Mouse (Mus musculus): ENCODE measurements at regions not wholly inside any gene's neighbourhood (a gene's known extent, or its start where the extent isn't known, plus 50 kb on each side); places are given as distances from the start of the nearest gene placed in this dataset.

DNA sequence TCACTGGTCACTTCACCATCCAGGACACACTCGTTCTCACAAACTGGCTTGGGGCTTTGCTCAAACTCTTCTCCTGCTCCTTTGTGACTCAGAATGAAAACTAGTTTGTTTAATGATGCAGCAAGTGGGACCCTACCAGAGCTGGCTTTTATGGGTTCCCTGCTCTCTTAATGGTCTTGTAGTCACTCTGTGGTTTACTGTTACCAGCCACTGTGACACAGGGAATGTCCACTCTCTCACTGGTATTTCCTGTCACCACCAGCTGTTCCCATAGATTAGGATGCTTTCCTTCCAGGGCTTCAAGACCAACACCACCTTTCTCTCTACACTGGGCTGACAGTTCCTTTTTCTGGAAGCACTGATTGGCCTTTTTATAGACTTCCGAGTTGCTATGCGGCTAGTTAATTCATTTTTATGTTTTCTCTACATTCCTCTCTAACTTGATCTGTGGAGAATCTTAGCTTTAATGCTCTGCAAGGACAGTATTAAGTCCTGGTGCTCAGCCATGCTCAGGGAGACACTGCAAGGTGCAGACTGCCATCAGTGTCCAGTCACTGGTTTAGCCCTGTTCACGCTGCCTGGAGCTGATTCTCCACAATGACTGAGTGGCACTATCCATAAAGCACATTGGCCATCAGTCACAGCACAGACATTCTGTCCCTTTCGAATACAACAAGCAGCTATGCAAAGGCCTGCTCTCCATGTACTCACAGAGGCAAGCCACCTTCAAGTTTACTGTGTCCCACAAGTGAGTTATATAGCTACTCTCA lies 149.2 kb upstream of the Klf14 start:
- DNase-seq (ENCODE audit: low spot score in 2 of 2), result no peak

DNA sequence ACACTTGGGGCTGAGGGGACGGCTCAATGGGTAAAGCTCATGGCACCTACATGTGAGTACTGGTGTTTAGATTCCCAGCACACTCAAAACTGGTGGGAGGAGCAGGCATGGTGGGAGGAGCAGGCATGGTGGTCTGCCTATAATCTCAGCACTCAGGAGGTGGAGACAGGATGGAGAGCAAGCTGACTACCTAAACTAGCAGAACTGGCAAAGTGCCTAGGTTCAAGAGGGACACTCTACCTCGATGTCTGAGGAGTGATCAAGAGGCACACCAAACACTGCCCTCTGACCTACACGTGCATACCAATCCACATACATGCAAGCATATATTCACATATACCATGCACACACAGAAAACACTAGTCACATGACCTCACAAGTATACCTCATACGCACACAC lies 150.7 kb upstream of the Klf14 start:
- DNase-seq (ENCODE audit: low spot score in 2 of 2), result no peak

DNA sequence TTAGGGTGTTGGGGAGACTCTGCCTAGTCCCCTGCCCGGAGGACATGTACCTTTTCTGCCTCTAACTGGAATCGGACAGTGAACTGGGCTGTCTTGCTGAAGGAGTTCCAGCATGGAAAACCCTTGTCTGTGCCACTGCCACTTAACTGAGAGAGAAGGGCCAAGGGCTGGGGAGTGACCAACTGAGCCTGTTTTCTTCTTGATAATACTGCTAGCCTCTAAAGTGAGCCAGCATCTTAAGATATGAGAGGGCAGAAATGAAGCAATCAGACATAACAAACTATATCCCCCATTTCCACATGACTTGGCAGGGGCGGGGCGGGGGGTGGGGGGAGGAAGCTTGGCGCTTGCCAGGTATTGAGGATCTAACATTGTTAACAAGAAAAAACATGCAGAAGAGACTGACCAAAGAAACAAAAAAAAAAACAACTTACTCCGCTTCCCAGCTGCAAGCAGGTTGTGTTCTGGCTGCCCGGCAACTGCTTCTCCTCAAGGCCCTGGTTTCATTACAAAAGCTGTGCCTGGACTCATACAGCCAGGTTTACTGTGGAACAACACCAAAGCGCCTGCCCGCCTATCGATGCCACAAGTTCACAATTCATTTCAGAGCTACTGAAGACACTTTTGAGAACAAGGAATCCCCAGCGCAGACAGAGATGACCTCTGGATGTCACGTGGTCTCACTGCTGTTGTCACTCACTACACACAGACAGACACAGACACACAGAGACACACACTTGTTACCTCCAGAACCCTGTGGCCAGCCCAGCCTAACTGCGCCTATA lies 153.6 kb upstream of the Klf14 start:
- no peak for DNase-seq (ENCODE audit: low spot score in 2 of 2)

DNA sequence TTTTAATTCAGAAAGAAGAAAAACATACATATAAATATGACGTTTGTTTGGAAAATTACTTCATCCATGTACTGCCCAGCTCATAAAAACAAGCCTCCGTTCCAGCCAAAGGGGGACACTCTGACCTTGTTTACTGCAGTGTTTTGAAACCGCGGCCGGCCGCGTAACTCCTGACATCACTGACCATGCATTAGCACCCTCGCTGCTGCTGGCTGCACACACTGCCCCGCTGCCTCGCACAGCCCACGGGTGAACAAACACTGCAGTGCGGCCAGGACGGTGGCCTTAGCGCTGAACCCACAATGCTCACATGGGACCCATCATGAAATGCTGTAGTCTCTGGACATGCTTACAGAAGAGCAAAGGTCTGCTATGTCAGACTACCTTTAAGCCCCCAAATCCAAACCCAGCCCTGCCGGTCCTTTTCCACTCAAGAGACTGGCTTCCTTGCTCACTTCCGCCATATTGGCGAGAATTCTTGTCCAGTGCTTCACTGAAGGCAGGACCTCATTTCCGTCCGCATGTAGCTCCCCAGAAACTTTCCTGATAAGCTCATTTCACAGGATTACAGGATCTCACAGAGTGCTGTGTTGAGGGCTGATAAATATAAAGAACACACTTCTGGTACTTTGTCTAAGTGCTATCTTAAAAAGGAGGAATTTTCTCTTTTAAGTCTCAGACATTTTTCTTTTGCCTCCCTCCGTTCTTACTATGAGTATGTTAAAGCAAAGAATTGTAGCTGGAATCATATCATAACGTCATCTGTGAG lies 154.9 kb upstream of the Klf14 start:
- DNase-seq (ENCODE audit: low spot score in 2 of 2), result no peak

DNA sequence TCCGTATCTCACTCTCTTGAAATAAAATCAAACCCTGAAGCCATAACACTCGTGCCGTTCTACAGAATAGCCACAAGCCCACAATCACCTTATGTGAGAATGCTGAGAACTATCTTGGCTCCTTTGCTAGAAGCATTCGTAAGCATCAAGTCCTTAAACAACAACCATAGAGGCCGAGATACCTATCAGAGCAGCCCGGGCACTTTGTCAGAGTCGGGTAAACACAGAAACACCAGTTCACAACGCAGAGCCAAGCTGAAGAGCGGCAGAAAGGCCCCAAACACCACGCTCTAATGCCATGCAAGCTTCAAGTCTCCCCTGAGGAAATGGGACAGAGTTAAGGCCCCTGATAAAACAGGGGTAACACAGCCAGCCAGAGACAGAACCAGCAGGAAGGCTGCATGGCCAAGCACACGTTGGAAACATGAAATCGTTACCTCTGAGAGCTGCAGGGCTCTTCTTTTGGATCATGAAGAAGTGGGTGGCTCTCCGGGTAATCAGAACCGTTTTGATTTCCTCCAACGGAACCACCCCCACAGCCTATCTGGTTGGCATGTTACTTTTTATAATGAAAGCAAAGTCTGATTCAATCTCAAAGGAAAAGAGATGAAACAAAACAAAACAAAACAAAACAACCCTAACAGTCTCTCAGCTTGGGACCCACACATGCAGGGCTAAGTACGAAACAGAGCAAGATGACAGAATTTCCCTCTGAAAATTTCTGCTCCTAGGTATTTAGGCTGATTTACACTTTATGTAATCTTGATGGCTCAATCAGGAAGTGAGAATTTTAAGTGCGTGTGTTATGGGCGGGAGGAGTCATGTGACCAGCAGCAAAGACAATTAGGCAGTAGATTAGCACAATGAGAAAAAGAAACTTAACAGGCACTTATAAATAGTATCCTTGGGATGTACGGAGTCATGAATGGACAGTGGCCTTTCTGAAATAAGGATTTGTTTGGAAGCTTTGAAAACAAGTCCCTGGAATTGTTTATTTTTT lies 155.8 kb upstream of the Klf14 start:
- DNase-seq (ENCODE audit: low spot score in 2 of 2), result no peak

DNA sequence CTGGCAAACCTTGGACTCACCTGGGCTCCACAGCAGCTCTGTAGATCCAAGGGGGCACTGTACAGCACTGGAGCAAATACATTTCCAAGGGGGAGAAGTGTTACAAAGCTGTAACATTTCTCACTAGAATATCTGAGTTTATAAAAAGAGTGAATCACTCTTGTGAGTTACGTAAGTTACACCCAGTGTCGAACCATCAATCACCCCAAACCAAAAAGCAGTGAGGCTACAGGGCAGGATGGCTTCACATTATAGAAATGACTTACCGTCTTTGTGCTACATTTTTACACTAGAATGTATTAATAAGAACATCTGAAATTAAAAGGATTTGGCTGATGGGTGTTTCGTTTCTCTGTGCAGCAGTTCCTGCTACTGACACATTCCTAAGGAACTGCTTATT lies 156.7 kb upstream of the Klf14 start:
- DNase-seq (ENCODE audit: low spot score in 2 of 2), result no peak

DNA sequence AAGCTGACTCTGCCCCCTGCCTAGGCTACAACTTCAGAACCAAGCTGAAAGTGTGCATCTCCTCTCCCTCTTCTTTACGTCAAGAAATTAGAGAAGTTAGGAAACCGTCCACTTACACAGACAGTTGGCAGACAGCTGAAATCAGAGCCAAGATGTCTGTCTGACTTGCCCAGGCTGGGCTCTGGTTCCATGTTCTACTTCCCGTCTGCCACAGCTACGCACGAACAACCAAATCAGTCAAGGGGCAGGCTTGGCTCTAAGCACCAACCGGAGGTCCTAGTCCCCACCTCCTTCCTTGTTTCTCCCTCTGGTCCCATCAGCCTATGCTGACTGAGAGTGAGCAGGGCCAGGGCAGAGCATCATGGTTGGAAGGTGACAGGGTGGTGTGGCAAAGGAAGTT lies 157.5 kb upstream of the Klf14 start:
- DNase-seq (ENCODE audit: low spot score in 2 of 2), result no peak

DNA sequence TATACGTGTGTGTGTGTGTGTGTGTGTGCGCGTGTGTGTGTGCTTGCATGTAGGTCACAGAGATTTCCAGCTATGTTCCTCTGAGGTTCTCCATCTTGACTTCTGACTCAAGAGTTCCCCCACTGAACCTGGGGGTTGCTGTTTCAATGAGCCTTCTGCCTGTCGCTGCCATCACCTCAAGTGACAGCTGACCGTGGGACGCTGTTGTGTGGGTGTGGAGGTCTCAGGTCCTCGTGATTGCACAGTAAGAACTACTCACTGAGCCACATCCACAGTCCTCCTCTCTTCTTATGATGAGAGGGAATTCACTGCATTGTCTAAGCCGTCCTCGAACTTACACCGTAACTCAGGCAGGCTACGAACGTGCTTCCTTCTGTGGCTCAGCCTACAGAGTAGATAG lies 158.8 kb upstream of the Klf14 start:
- no peak for DNase-seq (ENCODE audit: low spot score in 2 of 2)

DNA sequence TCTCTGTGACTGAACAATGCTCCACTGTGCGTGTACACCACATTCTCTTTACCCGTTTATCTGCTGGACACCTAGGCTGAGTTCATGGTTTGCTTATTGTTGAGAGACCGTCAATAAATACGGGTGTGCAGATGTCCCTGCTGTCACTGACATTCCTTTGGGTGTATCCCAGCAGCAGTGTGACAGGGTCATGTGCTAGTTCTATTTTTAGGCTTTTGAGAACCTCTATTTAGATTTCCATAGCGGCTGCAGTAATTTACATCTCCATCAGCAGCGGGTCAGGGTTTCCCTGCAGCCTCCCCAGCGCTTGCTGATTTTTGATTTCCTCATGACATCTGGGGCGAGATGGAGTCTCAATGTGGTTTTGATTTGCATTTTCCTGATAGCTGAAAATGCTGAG lies 162.1 kb upstream of the Klf14 start:
- no peak for DNase-seq (ENCODE audit: low spot score in 2 of 2)

DNA sequence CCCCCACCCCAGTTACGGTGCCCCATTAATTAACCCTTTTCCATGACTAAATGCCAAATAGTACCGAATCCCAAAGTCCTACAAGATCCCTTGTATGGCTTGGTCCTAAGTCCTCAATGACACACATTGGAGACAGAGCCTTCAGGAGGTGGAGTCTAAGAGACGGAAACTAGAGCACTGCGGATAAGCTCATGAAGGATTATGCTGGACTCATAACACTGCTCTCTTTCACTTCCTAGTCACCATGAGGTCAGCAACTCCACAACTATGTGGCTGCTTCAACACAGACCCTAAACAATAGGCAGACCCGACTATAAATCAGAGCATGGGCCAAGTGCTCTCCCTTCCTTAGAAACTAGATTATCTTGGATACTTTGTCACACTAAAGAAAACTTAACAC lies 164.0 kb upstream of the Klf14 start:
- no peak for DNase-seq (ENCODE audit: low spot score in 2 of 2)

DNA sequence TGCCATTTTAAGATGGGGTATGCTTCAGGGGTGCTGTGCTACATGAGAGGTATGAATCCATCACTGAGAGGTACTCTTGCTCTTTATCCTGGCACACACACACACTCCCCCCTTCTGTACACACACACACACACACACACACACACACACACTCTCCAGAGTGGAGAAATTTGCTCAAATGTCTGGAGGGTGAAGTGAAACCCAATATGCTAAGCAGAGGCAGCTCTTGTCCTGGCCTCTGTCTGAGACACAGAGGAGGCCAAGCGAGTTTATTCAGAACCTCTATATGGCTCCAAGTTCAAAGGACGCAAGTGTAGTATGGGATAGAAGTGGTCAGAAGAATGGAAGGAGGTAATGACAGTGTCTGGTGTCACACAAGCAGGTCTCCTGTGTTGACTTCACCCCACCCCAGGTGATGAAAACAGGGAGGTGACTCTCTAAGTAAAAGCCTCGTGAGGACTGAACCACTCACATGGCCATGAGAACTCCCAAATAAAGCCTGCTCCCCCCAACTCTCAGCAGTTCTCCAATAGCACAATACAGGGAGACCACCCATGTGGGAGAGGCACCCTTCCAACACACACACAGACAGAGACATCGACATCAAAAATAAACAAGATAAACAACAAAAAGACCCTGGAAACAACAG lies 164.6 kb upstream of the Klf14 start:
- no peak for DNase-seq (ENCODE audit: low spot score in 2 of 2)

DNA sequence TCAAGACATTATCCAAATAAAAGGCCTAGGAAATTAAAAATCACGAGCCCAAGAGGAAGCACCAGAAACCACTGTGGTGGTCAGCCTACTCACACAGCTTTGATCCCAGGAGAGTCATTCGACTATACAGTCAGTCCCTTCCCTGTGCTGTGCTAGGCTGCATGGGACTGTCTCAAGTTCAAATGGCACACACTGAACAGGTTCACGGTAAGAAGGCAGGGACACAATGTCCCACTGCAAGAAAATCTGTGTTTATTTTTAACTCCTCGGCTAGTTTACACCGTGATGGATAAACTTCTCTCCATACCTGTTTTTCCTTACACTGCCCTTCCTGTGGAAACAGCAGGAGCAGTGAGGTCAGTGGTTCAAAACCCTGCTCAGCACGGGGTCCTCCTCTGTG lies 165.2 kb upstream of the Klf14 start:
- no peak for DNase-seq (ENCODE audit: low spot score in 2 of 2)

DNA sequence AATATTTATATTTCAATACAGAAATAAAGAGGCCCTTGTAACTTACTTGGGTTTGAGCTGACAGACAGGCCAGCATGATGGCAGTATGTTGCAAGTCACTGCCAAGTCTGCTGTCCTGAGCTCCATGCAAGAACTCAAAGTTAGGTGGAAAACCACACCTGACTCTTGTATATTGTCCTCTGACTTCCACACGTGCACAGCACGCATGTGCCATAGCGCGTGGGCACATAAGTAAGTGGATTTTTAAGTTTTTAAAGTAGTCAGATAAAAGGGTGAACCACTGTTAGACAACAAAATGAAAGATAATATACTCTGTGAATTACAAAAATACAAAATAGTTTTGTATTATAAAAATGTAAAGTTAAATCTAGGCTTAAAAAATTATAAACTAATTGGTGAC lies 166.0 kb upstream of the Klf14 start:
- DNase-seq (ENCODE audit: low spot score in 2 of 2), result no peak

DNA sequence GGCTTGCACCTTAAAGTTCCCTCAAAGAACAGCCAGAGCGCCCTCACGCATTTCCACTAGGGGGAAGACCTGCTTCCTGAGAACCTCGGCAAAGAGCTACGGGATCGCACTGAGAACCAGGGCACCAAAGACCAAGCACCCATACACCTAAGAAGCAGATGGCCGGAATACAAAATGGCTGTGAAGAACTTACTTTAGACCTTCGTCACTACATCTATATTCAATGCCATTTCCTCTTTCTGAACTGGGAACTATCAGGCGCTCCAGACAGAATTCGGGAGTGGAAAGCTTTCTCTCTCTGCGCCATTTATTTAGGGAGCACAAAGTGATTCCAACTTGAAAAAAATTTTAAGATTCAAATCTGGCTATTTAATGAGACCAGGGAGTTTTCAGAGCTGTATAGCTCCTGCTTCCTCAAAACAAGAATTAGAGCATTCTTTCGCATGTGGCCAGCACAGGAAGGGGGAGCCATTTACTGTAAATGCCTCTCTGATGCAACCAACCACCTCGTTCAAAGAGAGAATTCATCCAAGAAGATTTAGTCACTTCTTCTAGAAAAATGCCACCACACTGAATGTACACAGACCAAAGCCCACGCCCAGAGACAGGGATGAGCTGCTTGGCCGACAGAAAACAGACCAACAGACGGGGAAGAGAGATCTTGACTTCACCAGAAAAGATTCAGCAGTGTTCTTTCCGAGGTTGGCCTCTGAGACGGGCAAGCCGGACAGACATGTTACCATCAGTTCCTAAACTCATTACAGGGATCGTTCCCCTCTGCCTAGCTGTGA lies 166.6 kb upstream of the Klf14 start:
- DNase-seq (ENCODE audit: low spot score in 2 of 2), result peak; percentile 59 to 71

DNA sequence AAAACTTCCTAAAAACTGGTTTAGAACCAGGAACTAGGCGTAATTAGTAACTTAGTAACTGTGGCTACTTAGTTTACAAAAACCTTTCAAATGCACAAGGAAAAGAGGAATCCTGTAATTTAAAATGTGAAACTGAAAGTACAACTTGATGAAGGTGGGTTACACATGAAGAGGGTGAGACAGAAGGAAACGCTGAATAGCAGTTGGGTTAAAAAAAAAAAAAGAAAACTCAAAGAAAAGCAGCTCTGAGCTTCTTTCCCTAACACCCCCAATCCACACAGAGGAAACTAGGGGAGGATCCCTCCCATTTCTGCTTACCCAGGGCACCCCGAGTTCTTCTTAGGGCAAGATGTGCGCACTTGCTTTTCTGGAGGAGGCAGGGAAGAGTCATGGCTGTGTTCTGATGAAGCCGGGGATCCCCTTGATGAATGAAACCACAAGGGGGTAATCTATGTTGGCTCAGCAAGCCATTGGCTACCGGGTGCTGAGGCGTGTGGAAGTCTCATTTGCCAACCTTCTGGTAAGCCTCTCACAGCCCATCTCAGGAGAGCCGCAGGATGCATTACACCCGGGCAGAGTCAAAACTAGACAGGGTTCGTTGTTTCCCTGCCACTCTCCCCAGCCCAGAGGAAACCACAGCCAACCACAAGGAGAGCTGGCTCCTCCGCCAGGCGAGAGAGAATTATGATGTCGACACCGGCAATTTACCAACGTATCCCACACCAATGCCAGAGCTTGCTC lies 167.4 kb upstream of the Klf14 start:
- peak; percentile 52 to 53 for DNase-seq (ENCODE audit: low spot score in 2 of 2)

DNA sequence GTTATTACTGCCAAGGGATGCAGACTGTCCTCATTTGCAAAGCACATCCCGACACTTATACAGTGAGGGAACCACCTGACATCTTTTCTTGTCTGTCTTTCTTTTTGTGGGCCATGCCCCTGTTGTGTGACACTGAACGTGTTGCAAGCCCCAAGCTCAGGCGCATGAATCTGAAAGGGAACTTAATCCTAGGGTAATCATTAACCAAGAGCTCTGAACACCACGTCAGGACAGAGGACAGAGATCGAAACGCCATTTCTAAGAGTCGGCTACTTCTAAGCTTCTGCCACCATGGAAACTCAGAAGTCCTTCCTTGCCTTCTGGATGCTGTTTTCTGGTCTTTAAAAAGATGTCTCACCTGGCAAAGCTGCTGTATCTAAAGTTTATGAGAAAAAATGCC lies 170.3 kb upstream of the Klf14 start:
- DNase-seq (ENCODE audit: low spot score in 2 of 2), result no peak

DNA sequence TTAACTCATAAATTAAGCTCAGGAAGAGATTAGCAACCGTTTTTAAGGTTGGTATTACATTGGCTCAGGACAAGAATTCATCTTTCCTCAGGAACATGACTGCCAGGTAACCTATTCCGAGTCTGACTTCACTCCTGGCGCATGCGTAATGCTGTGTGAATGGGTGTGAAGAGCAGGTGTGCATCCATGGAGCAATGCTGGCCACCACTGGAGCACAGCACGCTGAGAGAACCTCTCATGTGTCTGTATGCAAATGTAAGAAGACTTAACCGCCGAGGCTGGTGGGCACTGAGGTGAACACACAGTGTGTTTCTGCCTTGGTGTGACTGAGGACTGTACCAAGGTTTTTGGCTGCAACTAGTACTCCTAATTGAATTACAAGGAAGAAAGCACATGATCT lies 171.1 kb upstream of the Klf14 start:
- DNase-seq (ENCODE audit: low spot score in 2 of 2), result no peak

DNA sequence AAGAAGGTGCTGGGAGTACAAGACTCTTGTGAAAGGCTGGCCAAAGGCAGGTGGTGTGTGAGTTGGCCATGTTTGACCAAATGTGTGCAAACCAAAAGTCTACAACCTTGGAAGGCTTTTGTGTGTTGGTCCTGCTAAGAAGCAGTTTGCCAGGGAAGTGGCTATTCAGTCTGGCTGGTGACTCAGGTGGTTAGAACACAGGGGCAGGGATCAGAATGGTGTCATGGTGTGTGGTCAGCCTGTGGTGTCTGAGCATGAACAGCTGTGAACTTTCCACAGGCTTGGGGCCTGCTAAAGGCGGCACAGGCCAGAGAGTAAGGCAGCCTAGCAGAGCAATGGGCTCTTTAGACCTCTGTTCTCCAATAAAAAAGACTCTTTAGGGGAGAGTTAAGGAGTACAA lies 171.6 kb upstream of the Klf14 start:
- DNase-seq (ENCODE audit: low spot score in 2 of 2), result no peak

DNA sequence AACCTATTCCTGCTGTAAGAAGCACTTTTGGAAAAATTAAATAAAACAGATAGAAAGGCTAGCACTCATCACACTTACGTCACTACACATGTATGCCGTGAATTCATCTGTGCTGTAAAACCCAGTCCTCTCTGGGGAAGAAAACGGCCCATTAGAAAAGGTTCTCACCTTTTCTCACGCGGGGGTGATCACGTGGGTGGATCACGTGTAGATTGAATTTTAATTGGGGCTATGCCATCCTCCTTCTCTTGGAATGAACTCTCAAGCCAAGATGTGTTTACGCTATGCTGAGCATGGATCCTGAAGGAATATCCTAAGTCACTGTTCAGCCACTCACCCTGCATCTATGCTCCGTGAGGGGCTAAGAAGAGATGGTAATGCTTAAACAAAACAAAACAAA lies 172.8 kb upstream of the Klf14 start:
- DNase-seq (ENCODE audit: low spot score in 2 of 2), result no peak
